Mouse (Mus musculus) heart, embryonic 16.5 days (tissue): ENCODE measurements around the gene Mgat1. TPM values are rescaled to one million over a fixed set of nuclear protein-coding genes. Genes with fewer than 3 reads are reported as not detected.

ENCODE experiments used
- ATAC-seq: fragments of 200-750 bp; cut with Nextera tagmentation; replicated peaks from 2 replicates; pipeline ENCODE4 v1.8.0; 2017; ENCODE audit warnings: moderate number of reproducible peaks; ENCODE audit not compliant: insufficient read depth, low FRiP score; ENCODE audit errors: extremely low read depth
- H3K27ac ChIP-seq: fragments of 300-500 bp; sonication (generic); 2 replicates; pipeline ENCODE4 v1.5.1; 2014; ENCODE audit warnings: mild to moderate bottlenecking, low read length, control low read depth, moderate library complexity
- H3K27me3 ChIP-seq: fragments of 300-500 bp; sonication (generic); 2 replicates; pipeline ENCODE4 v1.6.1; 2014; ENCODE audit warnings: low read length, mixed read lengths; ENCODE audit not compliant: control insufficient read depth, insufficient read depth
- H3K36me3 ChIP-seq: fragments of 300-500 bp; sonication (generic); 2 replicates; pipeline ENCODE4 v1.6.1; 2014; ENCODE audit not compliant: control insufficient read depth, insufficient read depth
- H3K4me1 ChIP-seq: fragments of 300-500 bp; sonication (generic); 2 replicates; pipeline ENCODE4 v1.6.1; 2014; ENCODE audit warnings: low read length, mixed read lengths; ENCODE audit not compliant: control insufficient read depth, insufficient read depth
- H3K4me2 ChIP-seq: fragments of 300-500 bp; sonication (generic); 2 replicates; pipeline ENCODE4 v1.6.1; 2014; ENCODE audit warnings: low read depth, mild to moderate bottlenecking, control low read depth, low read length
- H3K4me3 ChIP-seq: fragments of 300-500 bp; sonication (generic); 2 replicates; pipeline ENCODE4 v1.5.1; 2014; ENCODE audit warnings: mild to moderate bottlenecking, control low read depth, low read length
- H3K9ac ChIP-seq: fragments of 300-500 bp; sonication (generic); 2 replicates; pipeline ENCODE4 v1.6.1; 2014; ENCODE audit warnings: low read length, control low read depth
- H3K9me3 ChIP-seq: fragments of 300-500 bp; sonication (generic); replicated peaks from 2 replicates; pipeline ENCODE4 v1.6.1; 2016; ENCODE audit warnings: low read length; ENCODE audit not compliant: control insufficient read depth
- WGBS: fragments of 180-500 bp; shearing (Covaris S2); extraction: QIAGEN DNeasy Blood & Tissue Kit; methylation state at CpG from one replicate; pipeline ENCODE4 v1.1.7; 2014; 5-methylcytosine and 5-hydroxymethylcytosine counted together
- polyA plus RNA-seq: library from polyadenylated mRNA; unstranded; fragments of >200 nt; fragmentation: Nextera tagmentation; extraction: Ambion mirVana; gene quantifications from 2 replicates; pipeline ENCODE4 v1.2.1, GENCODE M21; 2015

Mgat1 gene
- polyA plus RNA-seq, 1 experiment from 2014 or later: 57.4 TPM

DNA sequence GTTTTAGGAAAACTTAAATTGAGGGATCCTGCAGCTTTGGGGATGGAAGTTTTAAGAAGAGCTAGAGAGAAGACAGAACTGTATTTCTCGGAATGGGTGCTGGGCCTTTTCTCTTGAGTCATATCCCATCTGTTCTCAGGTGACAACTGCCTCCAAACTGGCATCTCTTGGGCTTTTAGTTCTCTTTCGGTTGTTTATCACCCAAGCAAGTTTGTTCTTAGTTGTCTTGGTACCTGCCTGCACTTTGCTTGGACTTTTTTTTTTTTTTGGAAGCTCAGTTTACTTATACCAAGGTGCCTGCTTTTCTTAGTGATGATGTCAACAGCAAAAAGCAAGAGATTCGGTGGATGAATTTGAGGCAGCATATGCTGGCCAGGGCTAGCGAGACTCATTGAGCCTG is 2.5 kb downstream of the Mgat1 start:
- WGBS: 81% methylated on average over 4 of the region's 4 CpGs
- Histone ChIP-seq H3K36me3 (no peaks in the 10 kb centered on the region), H3K4me2 (no peak overlapping the region), H3K9me3 (no peaks in the 10 kb centered on the region), H3K27ac (no peak overlapping the region), H3K27me3 (no peaks in the 10 kb centered on the region), H3K4me1 (peaks cover 50% of the 10 kb centered on the region), H3K9ac (no peak overlapping the region), H3K4me3 (no peak overlapping the region)
- no peak for ATAC-seq

DNA sequence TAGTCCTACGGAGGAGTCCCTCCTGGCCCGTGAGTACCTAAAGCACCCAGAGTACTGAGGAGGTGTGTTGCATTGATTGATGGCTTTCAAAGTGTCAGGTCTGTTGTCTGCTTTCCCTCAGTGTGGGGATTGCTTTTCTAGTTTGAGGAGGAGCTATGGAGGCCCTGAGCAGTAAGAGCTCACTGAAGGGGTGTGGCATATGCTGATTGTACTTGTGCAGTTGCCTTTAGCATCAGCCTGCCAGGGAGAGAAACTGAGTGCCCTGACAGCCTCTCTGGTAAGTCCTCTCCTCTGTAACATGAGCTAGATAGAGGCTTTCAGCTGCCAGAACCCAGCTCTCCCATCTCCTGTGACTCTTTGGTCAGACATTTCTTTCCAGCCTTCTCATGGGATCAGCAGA is 3.3 kb downstream of the Mgat1 start:
- WGBS: 44% methylated on average over 2 of the region's 2 CpGs
- H3K4me2 ChIP-seq: no peak overlapping the region
- peak overlapping the region; percentile 12; the same call in 1 of the 2 replicates for H3K9ac ChIP-seq
- no peaks in the 10 kb centered on the region for H3K9me3 ChIP-seq
- peak overlapping the region; percentile 91; the same call in 1 of the 2 replicates for H3K27ac ChIP-seq
- no peak overlapping the region for H3K4me3 ChIP-seq
- H3K4me1 ChIP-seq: peaks cover 57% of the 10 kb centered on the region
- no peak for ATAC-seq
- no peaks in the 10 kb centered on the region for H3K27me3 ChIP-seq
- no peaks in the 10 kb centered on the region for H3K36me3 ChIP-seq

DNA sequence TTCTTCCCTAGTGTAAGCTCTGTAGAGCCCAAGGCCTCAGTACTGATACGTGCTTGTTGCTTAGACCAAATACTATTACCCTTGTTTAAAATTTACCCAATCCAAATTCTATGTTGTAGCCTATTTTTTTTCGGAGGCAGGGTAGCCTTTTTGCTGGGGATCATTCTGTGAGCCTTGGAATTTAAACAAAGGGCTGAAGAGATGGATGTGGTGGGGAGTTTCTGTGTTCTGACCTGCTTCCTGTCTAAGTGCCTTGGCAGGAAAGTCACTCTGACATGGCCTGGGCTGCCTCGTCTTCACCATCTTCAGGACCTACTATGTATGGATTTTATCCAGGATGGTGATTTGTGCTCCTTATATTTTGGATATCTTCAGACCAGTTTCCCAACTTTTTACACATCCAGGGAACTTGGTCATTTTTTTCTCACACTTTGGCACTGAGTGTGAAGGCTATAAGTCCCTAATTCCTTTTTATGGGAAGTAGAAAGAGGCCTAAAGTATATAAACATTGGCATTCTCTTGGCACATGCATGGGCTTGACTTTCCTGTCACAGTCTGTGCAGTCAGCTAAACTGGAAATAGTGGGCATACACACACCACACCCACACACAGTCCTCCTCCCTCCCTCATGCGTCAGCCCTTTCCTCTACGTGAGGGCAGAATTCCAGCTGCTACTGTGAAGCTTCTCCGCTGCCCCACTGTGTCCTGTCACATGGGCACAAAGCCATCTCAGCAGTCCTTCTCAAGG is 4.4 kb downstream of the Mgat1 start:
- peak overlapping the region; percentile 91 for H3K27ac ChIP-seq
- H3K4me2 ChIP-seq: peak overlapping the region; percentile 84; the same call in 1 of the 2 replicates
- no peaks in the 10 kb centered on the region for H3K9me3 ChIP-seq
- H3K36me3 ChIP-seq: 0 out of 2 replicates have a peak, but pooled peaks cover 6% of the 10 kb centered on the region
- ATAC-seq: no peak
- peaks cover 53% of the 10 kb centered on the region for H3K4me1 ChIP-seq
- H3K4me3 ChIP-seq: no peak overlapping the region
- WGBS: 45% methylated on average over 6 of the region's 6 CpGs
- H3K9ac ChIP-seq: peak overlapping the region; percentile 43; the same call in 1 of the 2 replicates
- H3K27me3 ChIP-seq: no peaks in the 10 kb centered on the region

DNA sequence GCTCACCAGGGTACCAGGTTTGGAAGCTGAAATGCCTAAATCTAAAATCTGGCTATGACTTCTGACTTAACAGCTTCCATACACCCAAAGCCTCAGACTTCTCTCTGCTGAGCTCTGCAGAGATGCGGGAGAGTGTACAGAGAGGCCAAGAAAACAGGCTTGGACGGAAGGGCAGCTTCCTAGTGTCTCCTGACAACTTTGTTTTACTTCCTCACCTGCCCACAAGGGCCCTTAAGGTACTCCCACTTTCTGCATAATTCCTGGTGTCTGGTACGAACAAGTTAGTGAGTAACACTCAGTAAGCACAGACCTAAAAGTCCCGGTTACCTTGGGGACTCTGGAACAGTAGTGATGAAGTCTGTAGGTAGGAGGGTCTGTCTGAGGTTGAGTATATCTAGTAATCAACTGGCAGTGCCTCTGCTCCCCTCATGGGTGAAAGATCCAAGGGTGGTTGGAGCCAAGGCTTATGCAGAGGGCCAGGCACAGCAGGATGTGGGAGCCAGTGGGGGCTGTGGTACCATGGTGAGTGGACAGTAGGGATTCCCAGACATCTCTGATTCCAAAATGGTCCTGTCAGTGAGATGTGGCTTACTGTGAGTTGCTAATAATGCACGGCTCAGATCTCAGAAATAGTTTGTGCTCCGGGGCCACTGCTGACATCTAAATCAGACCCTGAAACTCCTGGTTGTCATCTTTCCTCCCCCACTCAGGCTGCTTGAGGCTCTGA is 5.1 kb downstream of the Mgat1 start:
- Histone ChIP-seq H3K4me3 (no peak overlapping the region), H3K9ac (peak overlapping the region; percentile 91), H3K4me1 (peaks cover 53% of the 10 kb centered on the region), H3K27ac (peak overlapping the region; percentile 91), H3K9me3 (no peaks in the 10 kb centered on the region), H3K4me2 (peak overlapping the region; percentile 84), H3K27me3 (no peaks in the 10 kb centered on the region), H3K36me3 (peaks cover 9% of the 10 kb centered on the region; the same call in 1 of the 2 replicates)
- 59% methylated on average over 6 of the region's 6 CpGs for WGBS
- no peak for ATAC-seq

DNA sequence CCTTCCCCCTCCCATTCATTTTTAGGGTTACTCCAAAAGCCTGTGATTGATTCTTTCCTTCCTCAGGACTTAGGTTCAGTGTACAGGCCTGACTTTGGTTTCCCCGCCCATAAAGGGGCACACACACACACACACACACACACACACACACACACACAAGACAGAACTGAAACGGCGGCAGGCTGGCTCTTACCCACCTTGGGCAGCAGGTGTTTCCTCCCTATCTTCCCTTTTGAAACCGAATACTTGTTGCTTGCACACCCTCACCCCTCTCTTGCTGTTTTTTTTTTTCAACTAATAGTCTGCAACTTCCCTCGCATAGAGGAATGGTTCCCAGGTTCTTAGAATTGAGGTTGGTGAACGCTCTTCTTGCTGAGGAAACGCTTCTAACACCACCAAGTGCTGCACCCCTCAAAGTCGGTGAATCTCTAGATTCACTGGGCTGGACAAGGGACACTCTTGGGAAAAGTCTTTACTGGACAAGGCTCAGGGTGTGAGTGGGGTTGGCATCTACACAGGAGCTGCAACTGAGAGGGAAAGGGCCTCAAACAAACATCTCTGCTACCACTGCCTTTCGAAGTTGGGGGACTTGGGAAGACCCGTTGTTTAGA is 5.9 kb downstream of the Mgat1 start:
- Histone ChIP-seq H3K4me1 (peaks cover 48% of the 10 kb centered on the region), H3K9me3 (no peaks in the 10 kb centered on the region)

DNA sequence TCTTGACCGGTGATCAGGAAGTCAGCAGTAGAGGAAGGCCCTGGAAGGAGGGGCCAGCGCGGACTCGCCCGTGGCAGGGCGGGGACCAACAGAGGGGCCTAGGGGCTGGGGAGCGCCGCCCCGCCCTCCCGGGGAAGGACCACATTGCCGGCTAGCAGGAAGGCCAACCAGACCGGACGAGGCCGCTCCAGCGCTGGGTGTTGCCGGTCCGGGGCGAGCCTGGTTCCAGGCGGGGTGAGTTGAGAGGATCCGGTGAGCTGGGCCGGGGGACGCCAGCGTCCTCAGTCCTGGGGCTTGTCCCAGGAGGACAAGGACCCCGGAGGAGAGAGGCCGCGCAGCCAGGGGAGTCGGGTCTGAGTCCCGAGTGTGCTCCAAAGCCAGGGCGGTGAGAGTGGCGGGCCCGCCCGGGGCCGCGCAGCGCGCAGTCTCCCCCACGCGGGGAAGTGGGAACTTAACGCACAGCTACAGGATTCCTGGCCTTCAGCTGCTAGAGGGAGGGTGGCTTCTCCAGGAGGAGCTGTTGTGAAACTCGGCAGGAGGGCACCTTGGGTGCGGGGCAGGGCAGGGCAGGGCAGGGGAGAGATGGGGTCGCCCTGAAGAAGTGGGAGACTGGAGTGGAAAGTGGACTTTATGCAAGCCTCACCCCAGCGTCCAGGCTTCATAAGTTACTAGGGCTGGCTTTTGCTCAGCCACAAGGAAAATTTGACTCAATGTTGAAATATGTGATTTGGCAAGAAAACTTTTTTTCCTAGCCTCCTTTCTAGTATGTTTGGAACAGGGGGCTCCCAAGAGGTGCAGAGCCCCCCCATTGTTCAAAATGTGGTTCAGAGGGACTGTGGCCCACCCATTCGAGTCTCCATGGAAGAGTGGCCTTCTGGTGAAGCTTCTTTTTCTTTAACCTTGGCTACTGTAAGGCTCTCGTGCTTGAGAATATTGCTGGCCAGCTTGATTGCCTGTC is 6.7 kb downstream of the Mgat1 start:
- Histone ChIP-seq H3K36me3 (peaks cover 12% of the 10 kb centered on the region; the same call in 1 of the 2 replicates), H3K27me3 (no peaks in the 10 kb centered on the region), H3K9ac (peak overlapping the region; percentile 91), H3K4me1 (peaks cover 40% of the 10 kb centered on the region), H3K4me2 (peak overlapping the region; percentile 84), H3K4me3 (peak overlapping the region; percentile 68), H3K9me3 (no peaks in the 10 kb centered on the region), H3K27ac (peak overlapping the region; percentile 91)
- 2% methylated on average over 45 of the region's 45 CpGs for WGBS
- ATAC-seq: peak; percentile 94

More for the DNA sequence above, 5.9 kb downstream of the Mgat1 start:
- Histone ChIP-seq H3K4me3 (peak overlapping the region; percentile 68), H3K36me3 (peaks cover 11% of the 10 kb centered on the region; the same call in 1 of the 2 replicates), H3K27me3 (no peaks in the 10 kb centered on the region), H3K27ac (peak overlapping the region; percentile 91), H3K9ac (peak overlapping the region; percentile 91), H3K4me2 (peak overlapping the region; percentile 84)
- ATAC-seq: 0 out of 2 replicates have a peak, but pooled peaks have one; percentile 4
- WGBS: 24% methylated on average over 10 of the region's 10 CpGs

DNA sequence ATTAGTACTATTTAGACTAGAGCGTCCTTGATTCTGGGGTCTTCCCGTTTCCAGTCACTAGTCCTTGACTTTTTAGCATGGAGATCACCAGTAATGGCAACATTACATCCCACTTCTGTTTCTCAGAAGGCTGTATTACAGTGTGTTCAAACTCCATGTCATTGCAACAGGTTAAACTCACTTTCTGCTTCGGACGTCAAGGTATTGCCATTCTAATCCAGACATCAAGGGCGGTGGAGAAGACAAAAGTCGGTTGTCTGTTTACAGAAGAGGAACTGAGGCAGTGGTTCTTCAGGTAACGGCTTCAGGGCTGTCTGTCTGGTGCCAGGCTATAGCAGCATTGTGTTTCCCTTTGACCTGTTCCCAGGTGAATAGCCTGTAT is 7.4 kb downstream of the Mgat1 start:
- WGBS: 56% methylated on average over 7 of the region's 7 CpGs
- ATAC-seq: no peak
- Histone ChIP-seq H3K9ac (peak overlapping the region; percentile 91), H3K27ac (peak overlapping the region; percentile 91), H3K36me3 (peaks cover 14% of the 10 kb centered on the region), H3K4me1 (peaks cover 34% of the 10 kb centered on the region), H3K4me2 (peak overlapping the region; percentile 84), H3K9me3 (no peaks in the 10 kb centered on the region), H3K27me3 (no peaks in the 10 kb centered on the region), H3K4me3 (peak overlapping the region; percentile 68)

DNA sequence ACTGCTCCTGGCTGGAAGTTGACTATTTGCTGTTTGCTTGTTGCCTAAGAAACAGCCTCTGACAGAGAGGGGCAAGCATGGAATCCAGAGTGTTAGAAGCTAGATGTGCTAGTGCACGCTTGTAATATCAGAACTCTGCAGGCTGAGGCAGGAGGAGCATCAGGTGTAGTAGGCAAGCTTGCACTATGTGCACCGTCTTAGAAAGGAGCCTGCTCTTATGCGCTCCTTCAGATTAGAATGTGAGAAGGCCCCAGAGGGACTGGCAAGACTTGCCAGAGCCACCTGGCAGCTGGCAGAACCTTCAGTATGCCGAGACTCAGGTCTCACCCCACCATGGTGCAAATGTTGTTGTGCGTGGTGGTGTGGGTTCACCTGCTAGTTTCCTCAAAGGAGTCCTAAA is 8.1 kb downstream of the Mgat1 start:
- Histone ChIP-seq H3K9ac (peak overlapping the region; percentile 91; the same call in 1 of the 2 replicates), H3K9me3 (no peaks in the 10 kb centered on the region), H3K36me3 (peaks cover 16% of the 10 kb centered on the region), H3K4me1 (peaks cover 33% of the 10 kb centered on the region), H3K4me2 (peak overlapping the region; percentile 84), H3K4me3 (peak overlapping the region; percentile 68), H3K27ac (no peak overlapping the region), H3K27me3 (no peaks in the 10 kb centered on the region)
- no peak for ATAC-seq
- 81% methylated on average over 5 of the region's 5 CpGs for WGBS
